Mouse (Mus musculus): Measurements from ENCODE around the gene Ccl17.

DNA sequence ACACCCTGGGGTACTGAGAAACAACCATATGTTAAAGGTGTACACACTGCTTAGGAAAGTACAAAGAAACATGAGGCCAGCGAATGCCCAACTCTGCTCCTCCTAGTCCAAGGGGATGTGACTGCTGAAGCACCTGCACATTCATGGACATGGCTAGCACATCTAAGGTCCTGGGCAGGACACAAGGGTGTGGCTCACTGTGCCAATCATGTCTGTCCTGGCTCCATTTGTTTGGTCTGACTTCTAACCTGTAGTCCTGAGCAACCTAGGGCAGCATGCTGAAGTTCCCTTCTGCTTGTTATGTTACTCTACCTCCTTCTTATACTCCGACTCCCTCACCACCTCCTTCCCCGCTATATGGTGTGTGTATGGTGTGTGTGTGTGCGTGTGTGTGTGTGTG, 15.9 kb upstream of the Ccl17 start:
- TF ChIP-seq CTCF (conservative IDR thresholded peaks at IDR 0.05; ENCODE audit: insufficient read depth, insufficient read length, low read depth, low read length) (no peak), POLR2A (IDR thresholded peaks at IDR 0.05; ENCODE audit: low read depth, low read length) (no peak)

Data from kidney, adult 2 months (tissue).